Mouse (Mus musculus) erythroid progenitor cell, adult 5-6 weeks (primary cell): ENCODE results near the gene Slc2a13. TPM values are rescaled to one million over a fixed set of nuclear protein-coding genes. Genes with fewer than 3 reads are reported as not detected.

Source experiments
- ATAC-seq: replicated peaks from 2 replicates; pipeline ENCODE4 v1.8.0; 2016; ENCODE audit warnings: moderate number of reproducible peaks, mild to moderate bottlenecking, moderate TSS enrichment, inconsistent platforms; ENCODE audit not compliant: poor library complexity, low FRiP score, severe bottlenecking
- total RNA-seq, 2 experiments: library from RNA; stranded (forward) in 1 of 2; stranded (reverse) in 1 of 2; fragments of 150-400 nt in 1 of 2; fragments of 186-747, 209-891 nt in 1 of 2; gene quantifications; 2 replicates each; pipeline versions ENCODE4 v1.2.3 to v1.2.4; 2015 to 2017; ENCODE audit warnings: low replicate concordance in 2 of 2

Gene Slc2a13
- total RNA-seq, 2 experiments from 2014 or later, result not detected

DNA sequence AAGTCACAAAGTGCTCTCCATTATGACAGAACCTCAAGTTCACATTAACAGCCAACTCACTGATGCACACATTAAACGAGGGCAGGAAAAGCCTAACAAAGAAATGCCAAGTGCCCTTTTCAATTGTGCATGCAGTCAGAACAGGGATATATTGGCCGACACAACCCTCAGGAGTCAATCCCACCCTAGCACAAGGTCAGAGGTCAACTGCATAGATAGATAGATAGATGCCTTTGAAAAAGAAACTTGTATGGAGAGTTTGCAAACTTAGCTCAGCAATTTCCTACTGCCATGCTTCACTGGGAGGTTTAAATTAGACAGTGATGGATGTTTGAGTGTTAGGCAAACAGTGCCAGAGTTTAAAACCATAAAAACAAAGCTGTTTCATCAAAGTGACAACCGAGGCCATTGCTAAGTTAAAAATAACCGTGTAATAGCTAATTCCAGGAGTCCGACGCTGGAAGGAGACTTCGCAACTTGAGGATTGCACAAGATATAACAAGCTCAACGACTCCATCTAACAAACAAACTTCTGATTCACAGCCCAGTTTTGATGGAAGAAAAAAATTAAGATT, 194.2 kb downstream of the Slc2a13 start:
- no peak for ATAC-seq

DNA sequence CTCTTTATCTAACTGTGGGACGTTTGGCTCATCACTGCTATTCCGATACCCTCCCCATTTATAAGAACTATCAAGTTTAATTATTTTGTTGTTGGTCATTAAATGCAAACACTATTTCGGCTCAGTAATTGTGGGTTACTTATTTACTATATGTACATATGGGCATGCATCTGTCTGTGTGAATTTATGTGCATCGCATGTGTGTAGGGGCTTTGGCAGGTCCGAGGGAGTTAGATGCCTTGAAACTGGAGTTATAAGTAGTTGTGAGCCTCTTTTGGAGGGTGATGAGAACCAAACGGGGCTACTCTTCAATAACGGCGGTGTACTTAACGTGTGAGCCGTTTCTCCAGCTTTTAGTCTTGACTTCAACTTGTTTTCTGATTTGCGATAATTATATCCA, 195.5 kb downstream of the Slc2a13 start:
- no peak for ATAC-seq

DNA sequence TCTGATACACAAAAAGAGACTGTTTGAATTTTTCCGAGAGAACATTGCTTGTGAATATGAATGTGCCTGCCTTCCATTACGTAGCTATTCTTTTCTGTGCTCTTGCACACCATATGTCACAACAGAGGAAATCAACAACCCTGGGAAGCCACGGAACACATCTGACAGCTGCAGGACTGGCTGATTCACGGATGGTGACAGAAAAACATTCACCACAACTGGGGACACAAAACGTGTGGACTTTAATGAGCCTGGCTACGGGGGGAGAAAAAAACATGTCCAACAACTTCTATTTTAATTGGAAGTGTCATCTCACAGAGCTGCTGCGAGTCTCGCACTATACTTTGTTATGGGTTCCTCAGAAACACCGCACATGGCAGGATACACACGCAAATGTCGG, 196.0 kb downstream of the Slc2a13 start:
- no peak for ATAC-seq

- no peak for ATAC-seq
Observed at GRCm38 (mm10) chr15:91374441-91374840, 198.6 kb downstream of the Slc2a13 start.

GRCm38 (mm10) chr15:91373203-91373584, 199.9 kb downstream of the Slc2a13 start:
- ATAC-seq, result no peak

- ATAC-seq, result no peak
Observed at GRCm38 (mm10) chr15:91372464-91373202, 200.4 kb downstream of the Slc2a13 start.

- ATAC-seq, result no peak
Observed at GRCm38 (mm10) chr15:91371859-91372394, 201.1 kb downstream of the Slc2a13 start.

DNA sequence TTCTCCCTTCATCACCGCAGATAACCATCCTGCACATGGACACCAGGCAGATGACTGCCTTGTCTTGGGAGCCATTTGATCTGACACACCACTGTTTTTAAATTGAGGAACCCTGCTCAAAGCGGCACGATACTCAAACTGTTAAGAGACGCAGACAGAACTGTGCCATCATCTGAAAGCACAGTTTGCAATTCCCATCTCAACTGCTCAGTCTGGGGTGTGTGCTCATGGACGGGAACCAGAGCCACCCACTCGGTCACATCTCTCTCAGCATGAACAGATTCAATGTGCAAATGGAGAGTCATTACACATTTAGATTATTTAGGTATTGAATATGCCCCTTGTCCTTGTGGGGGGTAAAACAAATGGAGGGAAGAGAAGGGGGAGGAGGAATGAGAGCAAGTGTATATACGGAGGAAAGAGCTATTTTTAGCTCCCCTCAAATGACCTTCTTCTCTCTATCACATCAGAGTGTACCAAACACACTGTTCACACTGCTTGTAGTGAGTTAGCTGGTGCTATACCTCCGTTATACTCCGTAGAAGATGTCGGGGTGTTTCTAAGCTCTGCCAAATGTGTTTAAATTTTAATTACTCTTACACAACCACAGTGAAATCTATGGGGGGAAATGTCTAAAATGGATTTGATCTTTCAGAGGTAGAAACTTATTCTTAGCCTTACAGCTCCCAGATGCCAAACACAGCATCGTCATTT, 203.2 kb downstream of the Slc2a13 start:
- ATAC-seq, result no peak

- no peak for ATAC-seq
Observed at GRCm38 (mm10) chr15:91360495-91360894, 212.6 kb downstream of the Slc2a13 start.

DNA sequence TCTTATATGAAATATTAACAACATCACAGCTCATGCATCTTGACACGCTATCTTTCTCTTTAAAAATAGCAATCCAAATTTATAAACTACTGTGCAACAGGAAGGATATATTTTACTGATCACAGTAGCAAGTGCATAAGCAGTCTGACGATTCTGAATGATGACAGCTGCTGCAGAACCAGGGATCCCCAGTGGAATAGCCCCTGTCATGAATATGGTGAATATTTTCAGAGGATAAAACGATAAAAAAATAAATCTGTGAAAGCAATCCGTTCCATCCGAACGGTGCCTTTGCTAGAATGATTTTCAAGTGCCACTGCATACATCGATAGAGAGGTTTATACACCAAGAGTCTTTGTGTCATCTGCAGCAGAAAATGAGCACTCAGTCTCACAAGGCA, 222.1 kb downstream of the Slc2a13 start:
- ATAC-seq, result no peak

- ATAC-seq, result no peak
Observed at GRCm38 (mm10) chr15:91338350-91338749, 234.7 kb downstream of the Slc2a13 start.

- no peak for ATAC-seq
Observed at GRCm38 (mm10) chr15:91334416-91334900, 238.6 kb downstream of the Slc2a13 start.

- no peak for ATAC-seq
Observed at GRCm38 (mm10) chr15:91327748-91328147, 245.3 kb downstream of the Slc2a13 start.

GRCm38 (mm10) chr15:91327023-91327422, 246.0 kb downstream of the Slc2a13 start:
- ATAC-seq, result no peak

GRCm38 (mm10) chr15:91319376-91319775, 253.7 kb downstream of the Slc2a13 start:
- ATAC-seq, result no peak

DNA sequence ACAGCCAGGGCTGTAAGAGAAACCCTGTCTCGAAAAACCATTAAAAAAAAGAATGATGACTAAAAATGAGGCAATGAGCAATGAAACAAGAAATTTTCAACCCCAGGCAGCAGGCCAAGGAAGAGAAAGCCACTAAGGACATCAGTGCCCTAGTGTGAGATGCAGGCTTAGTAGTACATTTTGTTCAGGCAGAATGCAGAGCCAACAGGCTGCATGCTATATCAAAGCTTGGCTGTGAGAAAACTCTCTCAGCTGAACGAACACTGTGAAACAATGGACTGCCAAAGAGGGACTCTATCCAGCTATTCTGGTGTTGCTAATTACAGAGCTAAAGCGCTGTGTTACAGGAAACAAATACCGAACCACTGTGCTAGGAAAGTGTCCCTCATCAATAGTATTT, 256.1 kb downstream of the Slc2a13 start:
- no peak for ATAC-seq

DNA sequence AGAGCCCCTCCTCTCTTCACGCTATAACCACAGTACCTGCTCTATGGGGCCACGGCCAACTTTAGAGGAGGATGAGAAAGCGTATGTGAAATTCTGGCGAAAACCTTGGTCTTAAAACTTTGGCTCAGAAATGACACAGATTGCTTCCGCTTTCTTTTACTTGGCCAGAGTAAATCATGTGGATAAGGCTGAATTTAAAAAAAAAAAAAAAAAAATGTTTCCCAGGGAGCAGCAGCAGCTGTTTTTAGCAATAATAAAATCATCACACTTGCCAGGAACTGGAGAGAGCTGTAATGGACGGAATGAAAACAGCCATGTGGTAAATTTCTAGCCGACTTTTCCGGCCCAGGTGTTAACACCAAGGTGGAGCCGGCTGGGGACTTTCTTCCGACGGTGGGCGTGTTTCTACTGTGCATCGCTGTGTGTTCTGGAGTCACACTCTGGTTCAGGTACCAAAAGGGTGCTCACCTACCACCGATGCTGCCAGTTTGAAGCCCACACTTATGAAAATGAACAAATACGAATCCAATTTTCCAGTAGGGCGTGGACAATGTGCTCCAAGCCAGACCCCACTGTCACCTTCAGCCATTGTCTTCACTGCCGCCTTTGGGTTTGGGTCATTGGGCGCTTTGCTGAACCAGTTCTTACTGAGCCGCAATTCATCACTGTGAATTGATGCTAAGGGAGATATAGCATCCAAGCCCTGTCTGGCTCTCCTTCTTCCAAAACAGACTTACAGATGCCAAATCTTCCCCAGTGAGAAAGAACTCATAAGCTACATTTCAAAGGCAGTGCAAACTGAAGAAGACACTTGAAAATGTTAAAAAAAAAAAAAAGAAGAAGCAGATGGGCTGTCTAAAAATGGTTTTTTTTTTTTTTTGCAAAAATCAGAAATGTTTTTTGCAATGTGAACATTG, 258.4 kb downstream of the Slc2a13 start:
- no peak for ATAC-seq

DNA sequence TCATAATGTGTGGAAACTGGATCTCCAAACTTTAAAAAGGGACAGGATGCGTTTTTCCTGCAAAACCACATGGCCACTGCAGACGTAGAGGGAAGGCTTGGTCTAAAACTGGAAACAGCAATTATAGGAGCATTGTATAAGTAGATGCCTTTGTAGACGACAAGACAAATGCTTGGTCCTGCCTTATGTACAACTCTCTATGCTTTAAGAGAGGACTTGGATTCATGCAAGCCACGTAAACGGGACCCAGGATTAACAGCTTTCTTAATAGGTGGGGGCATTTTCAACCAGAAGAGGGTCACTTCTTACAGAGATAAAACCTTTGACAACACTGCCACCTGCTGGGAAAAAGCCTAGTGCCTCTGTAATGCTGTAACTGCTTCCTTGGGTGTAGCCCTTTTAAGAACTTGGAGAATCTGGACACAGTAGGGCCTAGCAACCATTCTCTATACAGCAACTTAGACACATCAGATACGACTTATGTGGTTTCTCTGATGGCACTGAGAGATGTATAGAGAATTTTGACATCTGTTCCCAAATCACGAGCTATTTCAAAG, 268.7 kb downstream of the Slc2a13 start:
- no peak for ATAC-seq

DNA sequence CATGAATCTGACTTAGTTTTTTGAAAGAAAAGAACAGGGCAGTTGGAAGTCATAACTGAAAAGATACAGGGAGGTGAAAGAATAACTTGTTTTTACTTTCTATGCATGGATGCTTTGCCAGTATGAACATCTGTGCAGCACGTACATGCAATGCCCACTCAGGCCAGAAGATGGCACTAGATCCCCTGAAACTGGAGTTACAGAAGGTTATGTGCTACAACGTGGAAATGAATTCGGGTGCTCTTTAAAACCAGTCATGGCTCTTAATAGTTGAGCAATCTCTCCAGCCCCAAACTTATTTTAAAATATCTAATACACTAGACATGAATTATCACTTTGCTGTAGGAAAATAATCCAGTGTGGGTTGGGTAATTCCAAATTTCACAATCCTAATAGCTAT, 271.7 kb downstream of the Slc2a13 start:
- no peak for ATAC-seq
